Mouse (Mus musculus): Measurements from ENCODE around the gene Gm20441.

DNA sequence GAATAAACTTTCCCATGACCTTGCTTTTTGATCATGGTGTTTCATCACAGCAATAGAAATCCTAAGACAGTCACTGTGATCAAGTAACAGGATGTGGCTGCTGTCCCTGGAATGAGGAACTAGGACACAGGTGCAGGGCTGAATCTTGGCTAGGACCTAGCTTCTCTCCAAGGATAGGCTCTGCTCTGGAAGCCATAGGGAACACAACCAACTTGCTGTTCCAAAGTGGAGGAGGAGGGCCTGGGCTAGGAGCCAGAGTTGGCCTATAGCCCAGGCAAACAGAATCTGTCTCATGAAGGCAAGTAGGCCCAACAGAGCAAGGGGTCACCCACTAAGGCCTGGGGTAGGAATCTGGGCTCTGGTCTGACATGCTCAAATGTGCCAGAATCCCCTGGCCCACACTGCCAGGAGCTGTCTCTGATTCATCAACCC, 47.8 kb upstream of the Gm20441 start:
- no peak for TF ChIP-seq GATA1 (IDR thresholded peaks at IDR 0.05; ENCODE audit: borderline replicate concordance, low read length)
- TF ChIP-seq FLI1 (IDR thresholded peaks at IDR 0.05; ENCODE audit: low read length), result no peak
